Mouse (Mus musculus): ENCODE results near the gene Adam1b.

- no peak for TF ChIP-seq GATA1 (IDR thresholded peaks at IDR 0.05; ENCODE audit: low read length)
- TF ChIP-seq TAL1 (IDR thresholded peaks at IDR 0.05; ENCODE audit: low read length): no peak
Measured at GRCm38 (mm10) chr5:121546530-121546895, 43.3 kb upstream of the Adam1b start.

Measured in erythroblast, embryonic 14.5 days (primary cell).